Mouse (Mus musculus) limb, embryonic 11.5 days (tissue): ENCODE results near the gene Ift27. TPM values are rescaled to one million over a fixed set of nuclear protein-coding genes. Genes with fewer than 3 reads are reported as not detected.
A peak's percentile ranks its signal among the peaks of the same experiment; 100 is the strongest.

Experiments used
- ATAC-seq: fragments of 200-750 bp; cut with Nextera tagmentation; 2 replicates; pipeline ENCODE4 v1.8.0; 2017; ENCODE audit warnings: low read depth; ENCODE audit not compliant: insufficient number of reproducible peaks, low FRiP score, low TSS enrichment
- DNase-seq: peaks from one replicate; pipeline ENCODE4 v3.0.0-alpha.2; 2015; ENCODE audit warnings: low spot score
- H3K27ac ChIP-seq: fragments of 300-500 bp; sonication (generic); replicated peaks from 2 replicates; pipeline ENCODE4 v1.5.1; 2014; ENCODE audit warnings: low read depth, mild to moderate bottlenecking, low read length
- H3K27me3 ChIP-seq: fragments of 300-500 bp; sonication (generic); 2 replicates; pipeline ENCODE4 v1.6.1; 2014; ENCODE audit warnings: mild to moderate bottlenecking, low read length, mixed read lengths; ENCODE audit not compliant: control insufficient read depth, insufficient read depth
- H3K36me3 ChIP-seq: fragments of 300-500 bp; sonication (generic); 2 replicates; pipeline ENCODE4 v1.6.1; 2014; ENCODE audit warnings: mild to moderate bottlenecking, low read length, moderate library complexity, mixed read lengths; ENCODE audit not compliant: control insufficient read depth, insufficient read depth
- H3K4me1 ChIP-seq: fragments of 300-500 bp; sonication (generic); 2 replicates; pipeline ENCODE4 v1.6.1; 2014; ENCODE audit warnings: low read length, mixed read lengths; ENCODE audit not compliant: control insufficient read depth, insufficient read depth
- H3K4me2 ChIP-seq: fragments of 300-500 bp; sonication (generic); 2 replicates; pipeline ENCODE4 v1.6.1; 2014; ENCODE audit warnings: low read depth, mild to moderate bottlenecking, moderate library complexity; ENCODE audit not compliant: severe bottlenecking
- H3K4me3 ChIP-seq: fragments of 300-500 bp; sonication (generic); 2 replicates; pipeline ENCODE4 v1.5.1; 2014; ENCODE audit warnings: low read depth, low read length
- H3K9ac ChIP-seq: fragments of 300-500 bp; sonication (generic); 2 replicates; pipeline ENCODE4 v1.6.1; 2014; ENCODE audit warnings: mild to moderate bottlenecking, low read length
- H3K9me3 ChIP-seq: fragments of 300-500 bp; sonication (generic); 2 replicates; pipeline ENCODE4 v1.6.1; 2016; ENCODE audit warnings: low read length; ENCODE audit not compliant: control insufficient read depth
- WGBS: fragments of 180-500 bp; shearing (Covaris S2); extraction: QIAGEN DNeasy Blood & Tissue Kit; methylation state at CpG from one replicate; pipeline ENCODE4 v1.1.7; 2014; 5-methylcytosine and 5-hydroxymethylcytosine counted together
- polyA plus RNA-seq: library from polyadenylated mRNA; unstranded; fragments of >200 nt; fragmentation: Nextera tagmentation; extraction: Ambion mirVana; gene quantifications from 2 replicates; pipeline ENCODE4 v1.2.1, GENCODE M21; 2014

Ift27 gene
- polyA plus RNA-seq, 1 experiment from 2014 or later = 119 TPM

GRCm38 (mm10) chr15:78194320-78194719 lies 20.4 kb upstream of the Ift27 start:
- WGBS = 90% methylated on average over 3 of the region's 3 CpGs
- DNase-seq = no peak
- Histone ChIP-seq H3K36me3 (no peaks in the 10 kb centered on the region), H3K27me3 (no peaks in the 10 kb centered on the region), H3K9ac (no peak overlapping the region), H3K4me3 (no peak overlapping the region), H3K4me2 (no peak overlapping the region), H3K27ac (no peak overlapping the region), H3K9me3 (no peaks in the 10 kb centered on the region), H3K4me1 (no peaks in the 10 kb centered on the region)
- no peak for ATAC-seq

DNA sequence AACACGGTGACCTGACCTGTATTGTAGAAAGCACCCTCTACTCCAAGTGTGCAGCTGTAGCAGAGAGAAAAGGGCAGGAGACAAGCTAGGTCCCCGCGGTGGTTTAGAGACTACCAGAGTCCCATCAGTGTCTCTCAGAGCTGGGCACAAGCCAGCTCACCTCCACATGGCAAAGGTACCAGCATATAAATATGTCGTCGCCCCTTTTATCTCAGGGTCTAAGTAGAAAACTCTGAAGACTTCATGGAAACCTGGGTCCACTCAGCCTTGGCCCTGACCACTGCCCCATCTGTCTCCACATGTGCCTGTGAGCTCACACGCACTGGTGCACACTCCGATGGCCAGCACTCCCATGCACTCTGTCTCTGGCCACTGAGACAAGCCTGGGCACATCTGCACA lies 15.7 kb upstream of the Ift27 start:
- no peak overlapping the region for H3K4me2 ChIP-seq
- no peak for ATAC-seq
- H3K36me3 ChIP-seq = no peaks in the 10 kb centered on the region
- no peaks in the 10 kb centered on the region for H3K9me3 ChIP-seq
- no peak overlapping the region for H3K9ac ChIP-seq
- no peak overlapping the region for H3K4me3 ChIP-seq
- H3K4me1 ChIP-seq = no peaks in the 10 kb centered on the region
- 84% methylated on average over 7 of the region's 7 CpGs for WGBS
- no peaks in the 10 kb centered on the region for H3K27me3 ChIP-seq
- H3K27ac ChIP-seq = no peak overlapping the region
- no peak for DNase-seq

- Histone ChIP-seq H3K27me3 (peaks cover 5% of the 10 kb centered on the region; the same call in 1 of the 2 replicates), H3K4me1 (no peaks in the 10 kb centered on the region), H3K4me3 (no peak overlapping the region), H3K4me2 (no peak overlapping the region), H3K36me3 (no peaks in the 10 kb centered on the region), H3K9me3 (no peaks in the 10 kb centered on the region), H3K27ac (no peak overlapping the region), H3K9ac (no peak overlapping the region)
- ATAC-seq (no peak), DNase-seq (no peak)
- 85% methylated on average over 3 of the region's 3 CpGs for WGBS
These were observed 14.6 kb upstream of the Ift27 start for GRCm38 (mm10) chr15:78188546-78188945.

- 59% methylated on average over 5 of the region's 5 CpGs for WGBS
- H3K4me1 ChIP-seq = no peaks in the 10 kb centered on the region
- no peaks in the 10 kb centered on the region for H3K9me3 ChIP-seq
- DNase-seq (no peak), ATAC-seq (no peak)
- no peak overlapping the region for H3K4me3 ChIP-seq
- H3K27me3 ChIP-seq = peaks cover 5% of the 10 kb centered on the region; the same call in 1 of the 2 replicates
- no peak overlapping the region for H3K4me2 ChIP-seq
- no peak overlapping the region for H3K27ac ChIP-seq
- H3K9ac ChIP-seq = no peak overlapping the region
- H3K36me3 ChIP-seq = no peaks in the 10 kb centered on the region
These were observed 13.0 kb upstream of the Ift27 start for GRCm38 (mm10) chr15:78186906-78187305.

DNA sequence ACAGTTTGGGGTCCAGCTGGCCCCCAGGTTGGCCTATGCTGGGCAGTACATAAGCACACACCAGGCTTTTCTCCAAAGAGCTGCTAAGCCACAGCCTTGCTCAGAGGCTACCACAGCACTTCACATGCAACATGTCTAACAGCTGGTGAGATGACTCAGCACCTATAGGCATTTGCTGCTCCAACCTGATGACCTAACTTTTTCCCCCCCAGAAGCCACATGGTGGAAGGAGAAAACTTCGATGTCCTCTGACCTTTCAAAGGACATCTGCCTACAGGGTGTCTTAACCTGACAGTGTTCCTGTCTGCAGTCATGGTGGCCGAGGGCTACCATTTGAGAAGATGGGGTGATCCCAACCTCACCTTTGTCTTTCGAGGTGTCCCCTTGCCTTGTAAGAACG lies 11.7 kb upstream of the Ift27 start:
- H3K36me3 ChIP-seq = no peaks in the 10 kb centered on the region
- no peak overlapping the region for H3K4me3 ChIP-seq
- peaks cover 5% of the 10 kb centered on the region; the same call in 1 of the 2 replicates for H3K27me3 ChIP-seq
- no peak overlapping the region for H3K27ac ChIP-seq
- 84% methylated on average over 4 of the region's 4 CpGs for WGBS
- H3K4me1 ChIP-seq = no peaks in the 10 kb centered on the region
- DNase-seq (no peak), ATAC-seq (no peak)
- H3K9ac ChIP-seq = no peak overlapping the region
- H3K4me2 ChIP-seq = no peak overlapping the region
- no peaks in the 10 kb centered on the region for H3K9me3 ChIP-seq

DNA sequence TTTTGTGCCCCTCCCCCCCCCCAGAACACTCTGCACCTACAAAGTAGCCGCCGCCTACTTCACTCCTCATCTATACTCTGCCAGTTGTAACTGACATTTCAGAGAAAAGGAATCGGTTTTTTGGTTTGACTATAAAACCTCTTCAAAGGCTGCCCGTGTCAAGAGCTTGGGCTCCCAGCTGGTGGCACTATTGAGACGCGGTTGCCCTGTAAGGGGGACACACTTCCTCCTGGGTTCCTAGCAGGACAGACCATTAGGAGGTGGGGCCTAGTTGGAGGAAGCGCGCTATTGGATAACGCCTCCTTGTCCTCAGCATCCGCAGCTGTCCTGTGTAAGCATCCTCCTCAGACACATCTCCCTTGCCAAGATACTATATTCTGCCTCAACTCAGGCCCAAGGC lies 10.9 kb upstream of the Ift27 start:
- H3K27ac ChIP-seq = no peak overlapping the region

GRCm38 (mm10) chr15:78181701-78182405 lies 7.9 kb upstream of the Ift27 start:
- DNase-seq (no peak), ATAC-seq (no peak)
- Histone ChIP-seq H3K36me3 (no peaks in the 10 kb centered on the region), H3K9ac (no peak overlapping the region), H3K4me1 (no peaks in the 10 kb centered on the region), H3K27me3 (peaks cover 5% of the 10 kb centered on the region; the same call in 1 of the 2 replicates), H3K9me3 (no peaks in the 10 kb centered on the region), H3K4me3 (no peak overlapping the region), H3K4me2 (no peak overlapping the region), H3K27ac (no peak overlapping the region)
- 57% methylated on average over 8 of the region's 8 CpGs for WGBS

More for the DNA sequence above, 10.9 kb upstream of the Ift27 start:
- H3K4me3 ChIP-seq = no peak overlapping the region
- no peaks in the 10 kb centered on the region for H3K4me1 ChIP-seq
- ATAC-seq = peak; percentile 62; the same call in 1 of the 2 replicates
- peak; percentile 57 for DNase-seq
- no peaks in the 10 kb centered on the region for H3K36me3 ChIP-seq
- 3% methylated on average over 10 of the region's 10 CpGs for WGBS
- H3K9me3 ChIP-seq = no peaks in the 10 kb centered on the region
- peaks cover 5% of the 10 kb centered on the region; the same call in 1 of the 2 replicates for H3K27me3 ChIP-seq
- H3K9ac ChIP-seq = no peak overlapping the region
- H3K4me2 ChIP-seq = no peak overlapping the region

- H3K36me3 ChIP-seq = no peaks in the 10 kb centered on the region
- H3K9me3 ChIP-seq = no peaks in the 10 kb centered on the region
- no peak for DNase-seq
- ATAC-seq = no peak
- no peak overlapping the region for H3K4me2 ChIP-seq
- 72% methylated on average over 3 of the region's 3 CpGs for WGBS
- peaks cover 5% of the 10 kb centered on the region; the same call in 1 of the 2 replicates for H3K27me3 ChIP-seq
- H3K4me3 ChIP-seq = no peak overlapping the region
- no peaks in the 10 kb centered on the region for H3K4me1 ChIP-seq
- no peak overlapping the region for H3K9ac ChIP-seq
- no peak overlapping the region for H3K27ac ChIP-seq
These were observed 5.9 kb upstream of the Ift27 start for GRCm38 (mm10) chr15:78179775-78180174.

DNA sequence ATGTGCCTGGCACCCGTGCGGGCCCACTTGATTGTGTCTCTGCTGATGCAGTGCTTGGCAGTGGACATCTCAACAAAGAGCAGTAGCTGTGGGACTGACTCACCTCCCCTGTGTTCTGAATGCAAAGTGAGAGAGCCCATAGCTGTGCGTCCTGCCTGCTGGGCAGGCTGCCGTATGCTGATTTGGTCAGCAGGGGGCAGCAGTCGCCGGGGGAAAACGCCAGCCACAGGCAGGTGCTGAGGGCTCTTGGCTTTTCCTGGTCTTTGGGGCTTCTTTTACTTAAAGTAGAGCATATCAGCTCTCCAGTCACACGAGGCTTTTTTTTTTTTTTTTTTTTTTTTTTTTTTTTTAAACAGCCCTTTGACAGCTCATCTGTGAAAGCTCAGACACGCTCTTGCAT lies 4.5 kb upstream of the Ift27 start:
- DNase-seq (peak; percentile 88), ATAC-seq (no peak)
- Histone ChIP-seq H3K4me3 (no peak overlapping the region), H3K9me3 (no peaks in the 10 kb centered on the region), H3K4me2 (no peak overlapping the region), H3K9ac (no peak overlapping the region), H3K36me3 (no peaks in the 10 kb centered on the region), H3K4me1 (no peaks in the 10 kb centered on the region), H3K27ac (no peak overlapping the region), H3K27me3 (no peaks in the 10 kb centered on the region)
- WGBS = 8% methylated on average over 9 of the region's 9 CpGs
